Mouse (Mus musculus): ENCODE data around the gene A4galt. TPM values are rescaled to one million over a fixed set of nuclear protein-coding genes. Genes with fewer than 3 reads are reported as not detected.

The A4galt gene
- polyA plus RNA-seq, 1 experiment: 28.4 TPM

- H3K79me2 ChIP-seq (ENCODE audit: control insufficient read depth, insufficient read depth): no peaks in the 10 kb centered on the region
- no peak overlapping the region for H3K4me3 ChIP-seq
- H3ac ChIP-seq (ENCODE audit: control insufficient read depth, insufficient read length): no peak overlapping the region
- no peak for TF ChIP-seq E2F4 (IDR thresholded peaks at IDR 0.05; ENCODE audit: insufficient read depth)
- no peak for TF ChIP-seq REST (IDR thresholded peaks at IDR 0.05; ENCODE audit: insufficient read depth, insufficient read length)
- no peaks in the 10 kb centered on the region for H3K27me3 ChIP-seq (ENCODE audit: control insufficient read depth, insufficient read depth, insufficient read length)
- H3K36me3 ChIP-seq (ENCODE audit: control insufficient read depth, insufficient read depth): no peaks in the 10 kb centered on the region
- peak overlapping the region; percentile 57 for H3K4me2 ChIP-seq (ENCODE audit: low read depth)
Observed at GRCm38 (mm10) chr15:83181800-83182330, 69.7 kb downstream of the A4galt start.

- TF ChIP-seq SRF (IDR thresholded peaks at IDR 0.05; ENCODE audit: control insufficient read depth, insufficient read length, low read depth): no peak
- no peak for TF ChIP-seq E2F4 (IDR thresholded peaks at IDR 0.05; ENCODE audit: insufficient read depth)
- no peak for TF ChIP-seq REST (IDR thresholded peaks at IDR 0.05; ENCODE audit: insufficient read depth, insufficient read length)
- no peak for TF ChIP-seq TCF12 (IDR thresholded peaks at IDR 0.05; ENCODE audit: insufficient read depth, poor library complexity, severe bottlenecking)
- no peak for TF ChIP-seq MAX (IDR thresholded peaks at IDR 0.05; ENCODE audit: low read depth)
- TF ChIP-seq TCF3 (IDR thresholded peaks at IDR 0.05; ENCODE audit: insufficient read length, low read depth): no peak
- no peak for TF ChIP-seq MYOD1 (IDR thresholded peaks at IDR 0.05; ENCODE audit: control insufficient read depth in 1 of 3, insufficient read length in 2 of 3, low read depth in 2 of 3)
- no peak for TF ChIP-seq MYOG (IDR thresholded peaks at IDR 0.05; ENCODE audit: control insufficient read depth in 1 of 3, insufficient read depth in 1 of 3, insufficient read length in 2 of 3, low read depth in 2 of 3)
- no peak for TF ChIP-seq POLR2A (IDR thresholded peaks at IDR 0.05; ENCODE audit: insufficient read length, low read depth)
- TF ChIP-seq USF1 (IDR thresholded peaks at IDR 0.05; ENCODE audit: low read depth): no peak
- TF ChIP-seq CEBPB (IDR thresholded peaks at IDR 0.05; ENCODE audit: insufficient read depth, poor library complexity, severe bottlenecking): no peak
- TF ChIP-seq POLR2AphosphoS2 (IDR thresholded peaks at IDR 0.05; ENCODE audit: insufficient read length, low read depth): no peak
- Histone ChIP-seq H3K27me3 (ENCODE audit: control insufficient read depth, insufficient read depth, insufficient read length) (no peaks in the 10 kb centered on the region), H3K79me2 (ENCODE audit: control insufficient read depth, insufficient read depth) (no peaks in the 10 kb centered on the region), H3K4me2 (ENCODE audit: low read depth) (no peak overlapping the region), H3K36me3 (ENCODE audit: control insufficient read depth, insufficient read depth) (no peaks in the 10 kb centered on the region), H3K4me3 (no peak overlapping the region), H3ac (ENCODE audit: control insufficient read depth, insufficient read length) (no peak overlapping the region)
Observed at GRCm38 (mm10) chr15:83180004-83180403, 71.6 kb downstream of the A4galt start.

Other genes with a start within 250 kb of the A4galt start
- not detected for gene Nfam1, start 218.5 kb downstream of the A4galt start, polyA plus RNA-seq (2012; fragmentation: generic; extraction: Trizol)
- 33.7 TPM for gene Serhl, start 162.3 kb downstream of the A4galt start, polyA plus RNA-seq (2012; fragmentation: generic; extraction: Trizol)
- 172 TPM for gene Rrp7a, start 129.0 kb downstream of the A4galt start, polyA plus RNA-seq (2012; fragmentation: generic; extraction: Trizol)
- gene Poldip3, start 102.4 kb downstream of the A4galt start, polyA plus RNA-seq (2012; fragmentation: generic; extraction: Trizol): 85.9 TPM
- gene Cyb5r3, start 79.2 kb downstream of the A4galt start, polyA plus RNA-seq (2012; fragmentation: generic; extraction: Trizol): 707 TPM
- gene Arfgap3, start 98.5 kb upstream of the A4galt start, polyA plus RNA-seq (2012; fragmentation: generic; extraction: Trizol): 45.3 TPM
- 122 TPM for gene Pacsin2, start 212.8 kb upstream of the A4galt start, polyA plus RNA-seq (2012; fragmentation: generic; extraction: Trizol)

Data from myocyte (in vitro differentiated cells).